Mouse (Mus musculus) right cerebral cortex, postnatal 10 days (tissue): Measurements from ENCODE around the gene Fam180a.
"Not testable (repeated sequence)": the region's sequence is repeated elsewhere in the genome, so short reads cannot be mapped to it uniquely, and the experiment has no call there.

Experiments
- DNase-seq, 2 experiments: peaks; one replicate each; pipeline ENCODE4 v3.0.0; 2021; ENCODE audit warnings: low spot score in 2 of 2

Fam180a gene

GRCm38 (mm10) chr6:35326111-35326515 lies at the start of gene Fam180a:
Fam180a (minus strand) TSS chr6:35326141.
- DNase-seq = peak; percentile 48 to 62

- no peak for DNase-seq
Measured at GRCm38 (mm10) chr6:35374052-35374451, 48.1 kb upstream of the Fam180a start.

- DNase-seq = no peak
Measured at GRCm38 (mm10) chr6:35370356-35370755, 44.4 kb upstream of the Fam180a start.

DNA sequence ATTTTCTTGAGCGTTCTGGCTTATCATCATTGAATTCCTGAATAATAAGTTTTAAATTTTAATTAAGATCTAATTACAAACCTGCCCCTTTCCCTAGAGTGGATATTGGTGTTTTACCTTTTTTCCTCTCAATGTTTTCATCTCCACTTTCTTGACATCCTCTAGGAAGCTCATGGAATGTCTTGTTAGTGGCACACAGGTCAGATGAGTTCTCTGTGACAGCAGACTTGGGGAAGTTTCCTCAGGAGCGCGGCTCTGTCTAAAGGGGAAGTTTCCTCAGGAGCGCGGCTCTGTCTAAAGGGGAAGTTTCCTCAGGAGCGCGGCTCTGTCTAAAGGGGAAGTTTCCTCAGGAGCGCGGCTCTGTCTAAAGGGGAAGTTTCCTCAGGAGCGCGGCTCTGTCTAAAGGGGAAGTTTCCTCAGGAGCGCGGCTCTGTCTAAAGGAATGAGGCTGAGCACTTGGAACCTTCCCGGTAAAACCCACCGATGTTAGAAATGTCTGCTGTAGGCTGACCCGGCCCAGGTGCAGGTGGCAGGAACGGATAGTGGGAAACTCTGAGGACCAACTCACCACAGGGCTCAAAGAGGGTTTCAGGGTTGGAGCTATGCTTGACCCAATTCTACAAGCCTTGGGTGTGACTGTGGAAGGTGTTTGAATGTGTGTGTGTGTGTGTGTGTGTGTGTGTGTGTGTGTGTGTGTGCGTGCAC lies 43.8 kb upstream of the Fam180a start:
- not testable (repeated sequence) for DNase-seq

DNA sequence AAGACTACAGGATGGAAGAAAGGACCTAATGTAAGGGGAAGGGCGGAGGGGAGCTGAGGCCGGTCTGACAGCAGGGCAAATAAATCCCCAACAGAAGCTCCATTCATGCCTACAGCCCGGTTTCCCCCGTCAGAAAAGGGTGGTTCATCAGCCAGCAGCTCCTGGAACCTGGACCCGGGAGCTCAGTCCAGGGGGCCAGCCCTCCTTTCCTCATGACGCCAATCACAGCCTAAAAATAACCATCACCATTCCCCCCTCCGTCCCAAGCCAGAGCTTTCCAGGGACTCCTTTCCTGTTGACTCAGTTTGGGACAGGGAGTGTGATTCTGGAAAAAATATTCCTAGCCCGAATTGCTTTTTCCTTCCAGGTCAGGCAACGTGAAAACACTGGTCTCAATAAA lies 36.7 kb upstream of the Fam180a start:
- DNase-seq = peak in 1 of 2 experiments; percentile 35

GRCm38 (mm10) chr6:35355320-35355719 lies 29.4 kb upstream of the Fam180a start:
- no peak for DNase-seq

- peak; percentile 48 to 61 for DNase-seq
Measured at GRCm38 (mm10) chr6:35354622-35354998, 28.7 kb upstream of the Fam180a start.

DNA sequence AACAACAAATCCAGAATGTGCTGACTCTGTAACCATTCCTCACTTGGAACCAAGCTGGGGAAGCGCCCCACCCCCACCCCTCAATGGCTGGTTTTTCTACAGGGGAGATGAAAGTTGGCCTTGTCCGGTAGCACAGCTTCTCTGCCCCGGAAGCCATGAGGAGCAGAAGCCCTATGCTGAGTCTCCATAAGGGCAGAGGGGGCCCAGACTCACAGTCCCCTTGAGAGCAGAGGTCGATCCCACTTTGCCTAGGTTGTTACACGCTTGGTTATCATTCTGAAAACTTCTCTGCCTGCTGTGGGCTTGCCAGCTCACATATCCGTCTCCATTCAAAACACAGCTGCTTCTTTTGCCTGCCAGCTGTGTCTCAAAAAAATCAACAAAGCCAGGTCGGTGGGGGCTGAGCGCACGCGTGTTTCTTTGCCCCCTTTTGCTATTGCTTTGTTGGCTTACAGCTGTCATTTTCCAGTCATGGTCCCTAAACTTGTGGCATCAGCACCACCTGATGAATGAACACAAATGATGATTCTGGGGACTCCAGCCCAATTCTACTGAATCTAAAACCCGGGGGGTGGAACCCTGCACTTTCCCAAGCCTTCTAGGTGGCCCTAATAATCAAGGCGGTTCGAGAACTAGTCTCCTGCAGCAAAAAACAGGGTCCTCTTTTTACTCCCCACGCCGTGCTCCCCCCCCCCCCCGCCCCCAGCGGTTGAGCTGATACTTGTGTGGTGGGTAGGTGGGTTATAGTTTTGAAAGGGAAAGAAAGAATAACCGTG lies 28.1 kb upstream of the Fam180a start:
- DNase-seq = no peak

GRCm38 (mm10) chr6:35353416-35353815 lies 27.5 kb upstream of the Fam180a start:
- DNase-seq = no peak

DNA sequence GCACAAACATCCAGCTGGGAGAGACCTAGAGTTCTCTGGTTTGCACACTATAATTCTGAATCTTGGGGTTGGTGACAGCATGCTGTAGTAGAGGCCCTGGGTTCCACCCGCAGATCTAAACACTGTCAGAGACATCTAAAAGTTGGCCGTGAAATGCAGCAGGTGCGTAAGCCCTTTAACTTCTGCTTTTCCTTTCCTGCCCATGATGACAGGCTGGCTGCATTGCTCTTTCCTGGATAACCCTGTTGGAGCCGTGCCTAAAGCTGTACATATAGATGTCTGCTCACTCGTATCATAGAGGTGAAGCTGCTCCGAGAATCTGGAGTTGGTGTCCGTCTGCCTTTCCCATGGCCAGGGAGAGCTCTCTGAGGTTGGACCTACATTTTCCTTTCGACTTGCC lies 26.9 kb upstream of the Fam180a start:
- DNase-seq = no peak

DNA sequence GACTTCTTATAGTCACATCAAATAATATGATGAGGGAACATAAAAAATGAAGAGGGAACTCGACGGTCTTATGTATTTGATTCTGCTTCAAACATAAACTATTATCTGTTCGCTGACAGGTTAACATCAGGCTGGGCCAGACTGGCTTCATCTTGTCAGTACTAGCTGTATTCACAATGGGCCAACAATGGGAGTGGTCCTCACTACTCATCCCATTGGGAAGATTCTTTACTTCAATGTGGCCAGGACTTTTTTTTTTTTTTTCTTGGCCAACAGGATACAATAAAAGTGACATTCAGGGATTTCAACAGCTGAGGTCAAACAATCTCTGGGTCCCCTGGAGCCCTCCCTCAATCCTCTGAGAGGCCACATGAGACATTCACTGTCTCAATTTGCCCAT lies 25.9 kb upstream of the Fam180a start:
- no peak for DNase-seq

GRCm38 (mm10) chr6:35349784-35350183 lies 23.8 kb upstream of the Fam180a start:
- DNase-seq = no peak

- DNase-seq = no peak
Measured at GRCm38 (mm10) chr6:35338640-35339039, 12.7 kb upstream of the Fam180a start.

DNA sequence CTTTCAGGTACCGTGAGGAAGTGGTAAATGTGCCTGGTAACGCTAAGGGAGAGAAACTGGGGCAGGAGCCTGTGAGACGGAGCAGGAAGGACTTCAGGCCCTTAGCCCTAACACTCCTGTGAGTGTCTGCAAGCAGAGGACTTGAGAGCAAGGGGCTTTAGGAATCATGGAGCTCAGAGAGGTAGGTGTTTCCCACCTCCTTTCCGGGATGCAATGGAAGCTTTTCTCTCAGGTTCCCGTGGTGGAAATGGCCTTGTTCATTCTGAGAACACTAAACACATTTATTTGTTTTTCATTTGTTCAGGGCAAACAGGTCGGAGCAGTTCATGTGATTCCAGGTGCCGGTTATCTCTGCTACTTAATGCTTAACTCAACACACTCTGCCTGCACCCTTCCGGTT lies 11.9 kb upstream of the Fam180a start:
- no peak for DNase-seq

DNA sequence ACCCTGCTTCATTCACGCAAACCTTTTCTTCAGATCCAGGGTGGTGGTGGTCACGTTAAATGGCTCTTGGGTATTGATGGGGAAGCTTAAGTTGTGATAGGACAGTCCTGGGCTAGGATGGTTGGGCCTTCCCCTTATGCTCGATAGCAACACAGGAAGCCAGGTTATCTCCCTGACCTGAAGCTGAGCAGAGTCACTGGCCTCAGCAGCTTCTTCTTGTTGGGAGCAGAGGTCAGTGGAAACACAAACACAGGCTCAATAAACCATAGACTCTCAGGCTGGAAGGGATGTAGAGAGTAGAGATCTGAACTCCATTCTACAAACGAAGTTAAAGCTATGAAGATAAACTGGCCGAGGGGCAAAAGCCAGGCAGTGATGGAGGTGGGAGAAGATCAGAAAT lies 9.5 kb upstream of the Fam180a start:
- no peak for DNase-seq

- DNase-seq = no peak
Measured at GRCm38 (mm10) chr6:35334278-35334677, 8.3 kb upstream of the Fam180a start.

DNA sequence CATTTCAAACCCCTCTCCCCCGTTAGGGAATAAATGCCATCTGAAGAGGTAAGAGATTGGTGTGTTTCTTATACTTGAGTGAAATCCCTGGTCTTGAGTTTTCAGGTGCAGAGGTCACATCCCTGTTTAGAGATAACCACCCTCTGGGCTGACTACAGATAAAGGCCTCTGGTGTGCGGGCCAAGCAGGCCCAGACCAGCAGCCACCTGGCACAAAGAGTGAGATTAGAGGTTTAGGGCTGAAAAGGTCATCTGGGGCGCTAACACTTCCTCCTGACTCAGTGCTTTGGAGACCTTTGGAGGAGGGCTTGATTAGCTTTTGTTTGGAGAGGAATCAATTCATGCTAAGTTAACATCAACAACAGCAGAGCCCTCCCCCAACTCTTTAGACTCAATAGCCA lies 7.7 kb upstream of the Fam180a start:
- DNase-seq = no peak

DNA sequence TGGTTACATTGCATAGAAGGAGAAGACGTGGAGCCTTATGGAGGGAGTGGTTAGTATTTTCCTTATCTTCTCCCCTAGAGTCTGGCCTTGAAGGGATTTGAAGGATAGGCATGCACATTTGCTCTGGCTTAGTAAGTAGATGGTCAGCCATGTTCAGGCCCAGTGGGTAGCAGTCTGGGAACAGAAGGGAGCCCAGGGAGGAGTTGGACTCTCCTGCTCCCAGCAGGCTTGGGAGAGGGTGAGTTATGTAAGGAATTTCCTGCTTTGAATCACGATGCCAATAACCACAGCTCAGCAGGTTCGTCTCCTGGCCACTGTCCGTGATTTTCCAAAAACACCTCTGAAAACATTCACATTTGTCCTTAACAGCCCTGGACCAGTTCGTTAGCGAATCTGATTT lies 4.9 kb upstream of the Fam180a start:
- DNase-seq = no peak

DNA sequence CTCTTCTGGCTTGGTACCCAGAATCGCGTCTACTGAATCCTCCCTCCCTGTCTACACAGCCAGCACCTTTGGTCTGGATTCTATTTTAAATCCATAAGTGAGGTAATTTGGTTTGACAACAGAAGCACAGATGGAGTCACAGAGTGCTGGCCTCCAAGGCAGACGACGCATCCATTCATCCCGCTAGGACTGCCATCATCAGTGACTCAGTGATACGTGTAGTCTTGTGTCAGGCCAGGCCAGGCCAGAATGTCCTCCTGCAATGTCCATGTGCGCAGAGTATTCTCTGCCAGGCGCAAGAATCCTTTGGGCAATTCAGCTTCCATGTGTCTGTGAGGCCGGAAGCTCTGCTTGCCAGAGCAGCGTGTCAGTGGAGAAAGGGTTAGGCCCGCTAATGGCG lies 4.0 kb upstream of the Fam180a start:
- no peak for DNase-seq

- no peak for DNase-seq
Measured at GRCm38 (mm10) chr6:35324306-35324705, 1.6 kb downstream of the Fam180a start.

GRCm38 (mm10) chr6:35323046-35323445 lies 2.9 kb downstream of the Fam180a start:
- no peak for DNase-seq

GRCm38 (mm10) chr6:35321105-35321504 lies 4.8 kb downstream of the Fam180a start:
- no peak for DNase-seq

DNA sequence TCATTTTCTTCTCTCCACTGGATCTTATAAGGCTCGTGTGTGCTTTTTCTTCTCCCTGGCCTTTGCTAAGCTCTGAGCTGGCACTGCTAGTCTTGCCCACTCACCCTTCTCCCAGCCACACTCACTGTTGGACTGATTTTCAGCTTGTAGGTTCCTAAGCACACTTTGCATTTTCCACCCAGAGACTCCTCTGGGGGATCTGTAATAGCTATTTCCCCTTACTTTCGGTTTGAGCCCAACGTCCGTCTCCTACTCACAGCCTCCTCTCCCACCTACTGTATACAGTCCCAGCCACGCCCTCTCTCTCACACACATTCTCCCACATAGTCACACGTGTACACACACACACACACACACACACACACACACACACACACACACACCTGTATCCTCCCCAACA lies 6.1 kb downstream of the Fam180a start:
- DNase-seq = no peak
